ENCODE assay signal across 1 mouse cellular context in the genomic region with DNA sequence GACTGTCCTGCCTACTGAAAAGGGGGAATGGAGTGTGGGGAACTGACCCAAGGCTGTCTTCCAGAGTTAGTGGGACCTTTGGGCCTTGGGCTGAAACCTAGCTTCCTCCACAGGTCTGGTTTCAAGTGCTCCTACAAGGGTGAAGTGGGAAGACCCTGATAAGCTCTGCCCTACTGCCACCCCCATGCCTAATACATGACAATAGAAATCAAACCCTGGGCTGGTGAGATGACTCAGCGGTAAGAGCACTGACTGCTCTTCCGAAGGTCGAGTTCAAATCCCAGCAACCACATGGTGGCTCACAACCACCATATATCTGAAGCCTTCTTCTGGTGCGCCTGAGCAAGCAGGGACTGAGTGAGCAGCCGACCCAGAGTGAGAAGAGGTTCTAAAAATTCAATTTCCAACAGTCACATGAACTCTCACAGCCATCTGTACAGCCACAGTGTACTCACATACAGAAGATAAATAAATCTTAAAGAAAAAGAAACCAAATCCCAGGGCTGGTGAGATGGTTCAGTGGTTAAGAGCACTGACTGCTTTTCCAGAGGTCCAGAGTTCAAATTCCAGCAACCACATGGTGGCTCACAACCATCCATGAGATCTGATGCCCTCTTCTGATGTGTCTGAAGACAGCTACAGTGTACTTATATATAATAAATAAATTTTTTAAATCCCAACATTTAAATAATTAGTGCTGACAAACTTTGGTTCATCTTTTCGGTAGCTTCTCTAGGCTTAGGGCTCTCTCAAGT.
TF ChIP-seq lines count a peak whose summit lies in the region.

No protein-coding gene starts in this region.

TF ChIP-seq in ES-E14, 5 proteins besides CTCF, POLR2A, EP300 and RAD21:
- no peak for TF ChIP-seq ZNF384 (IDR thresholded peaks at IDR 0.05; ENCODE audit: low read depth, low read length)
- TF ChIP-seq ZC3H11A (IDR thresholded peaks at IDR 0.05; ENCODE audit: borderline replicate concordance, low read depth, low read length): no peak
- TF ChIP-seq CHD2 (IDR thresholded peaks at IDR 0.05; ENCODE audit: low read depth, low read length): no peak
- TF ChIP-seq HCFC1 (IDR thresholded peaks at IDR 0.05; ENCODE audit: borderline replicate concordance, insufficient read depth, low read length): no peak
- no peak for TF ChIP-seq MAFK (IDR thresholded peaks at IDR 0.05; ENCODE audit: insufficient read depth, low read depth, low read length)
